ENCODE assay signal across 9 mouse cellular contexts in the genomic region with DNA sequence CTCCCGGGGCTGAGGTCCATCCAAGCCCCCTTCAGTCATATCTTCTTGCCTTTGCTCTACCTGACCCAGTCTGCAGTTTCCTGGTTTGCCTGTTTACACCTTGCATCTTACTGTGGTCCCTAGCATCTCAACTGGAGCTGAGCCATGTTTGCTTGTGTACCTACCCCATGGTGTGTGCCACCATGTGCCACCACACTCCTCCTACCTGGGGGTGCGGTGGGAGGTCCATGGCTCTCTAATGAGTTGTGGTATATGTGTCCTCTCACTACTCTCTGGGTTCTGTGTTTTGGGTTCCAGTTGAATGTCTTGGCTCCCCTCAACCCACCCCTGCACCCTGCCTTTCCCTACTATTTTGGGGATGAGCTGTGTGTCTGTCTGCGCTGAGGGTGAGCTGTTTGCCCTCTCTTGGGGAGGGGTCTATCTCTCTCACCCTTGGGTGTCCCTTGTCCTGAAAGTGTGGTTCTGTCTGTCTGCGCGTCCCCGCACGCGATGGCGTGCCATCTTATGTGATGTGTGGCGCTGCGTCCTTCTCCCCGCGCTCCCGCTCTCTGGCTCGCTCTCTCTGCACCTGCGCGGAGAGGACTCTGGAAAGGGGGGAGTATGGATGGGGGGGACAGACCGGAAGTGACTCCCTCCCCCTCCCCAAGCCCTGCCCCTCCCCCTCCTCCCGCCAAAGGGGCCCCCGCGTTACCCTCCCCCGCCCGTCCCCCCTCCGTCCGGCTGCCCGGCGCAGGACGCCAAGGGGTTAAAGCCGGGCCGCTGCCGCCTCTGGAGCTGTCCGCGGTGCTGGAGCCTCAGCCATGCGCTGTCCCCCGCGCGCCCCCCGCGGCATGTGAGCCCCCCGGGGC. TPM values are rescaled to one million over a fixed set of nuclear protein-coding genes. Genes with fewer than 3 reads are reported as not detected.
DNase-seq lines count a peak whose midpoint lies in the region; ATAC-seq lines count a peak whose summit lies in the region.
"Had no signal": no experiment of that assay in that cellular context is flagged by ENCODE, and none has a peak within 500 bp of the region (broad histone marks: within the 10 kb centered on the region; RNA-seq: fewer than 3 reads in every experiment).

No protein-coding gene starts in this region.

- DNase-seq in gastrocnemius, postnatal 14 days = peak; percentile 23
- no peak for DNase-seq in gastrocnemius, adult 8-10 months (ENCODE audit: low spot score in 2 of 2)
- peak; percentile 70 for DNase-seq in right cerebral cortex, adult 18-20 months
- no peak for DNase-seq in right cerebral cortex, postnatal 25 days
- DNase-seq in thymus, postnatal 0 days (ENCODE audit: low spot score) = no peak

- peaks cover 9% of the 10 kb centered on the region; the same call in 1 of the 2 replicates for H3K27me3 ChIP-seq in forebrain, embryonic 16.5 days (replicated peaks; ENCODE audit: control insufficient read depth, insufficient read depth, low read length)
- H3K27me3 ChIP-seq in liver, embryonic 15.5 days = peaks cover 84% of the 10 kb centered on the region
- peaks cover 48% of the 10 kb centered on the region for H3K27me3 ChIP-seq in stomach, embryonic 16.5 days (ENCODE audit: control insufficient read depth, insufficient read depth, low read length)

- H3K4me1 ChIP-seq in forebrain, embryonic 16.5 days (replicated peaks; ENCODE audit: control insufficient read depth, insufficient read depth, low read length) = peaks cover 26% of the 10 kb centered on the region
- H3K4me1 ChIP-seq in liver, embryonic 15.5 days (replicated peaks) = no peaks in the 10 kb centered on the region
- no peaks in the 10 kb centered on the region for H3K4me1 ChIP-seq in stomach, embryonic 16.5 days (ENCODE audit: control insufficient read depth, insufficient read depth, low read length)

- H3K4me2 ChIP-seq in forebrain, embryonic 16.5 days (ENCODE audit: low read length) = peak overlapping the region; percentile 86
- peak overlapping the region; percentile 41 for H3K4me2 ChIP-seq in liver, embryonic 15.5 days
- H3K4me2 ChIP-seq in stomach, embryonic 16.5 days (ENCODE audit: low read depth, low read length) = peak overlapping the region; percentile 64

- WGBS in forebrain, embryonic 16.5 days = 6% methylated on average over 24 of the region's 40 CpGs
- WGBS in liver, embryonic 15.5 days (ENCODE audit: insufficient replicate concordance) = 4% methylated on average over 38 of the region's 40 CpGs
- WGBS in stomach, embryonic 16.5 days = 6% methylated on average over 35 of the region's 40 CpGs

- H3K9ac ChIP-seq in forebrain, embryonic 16.5 days (replicated peaks; ENCODE audit: low read depth, low read length) = peak overlapping the region; percentile 79
- no peak overlapping the region for H3K9ac ChIP-seq in liver, embryonic 15.5 days
- no peak overlapping the region for H3K9ac ChIP-seq in stomach, embryonic 16.5 days (ENCODE audit: low read length)

- no peaks in the 10 kb centered on the region for H3K9me3 ChIP-seq in forebrain, embryonic 16.5 days (ENCODE audit: control insufficient read depth, low read length)
- H3K9me3 ChIP-seq in liver, embryonic 15.5 days (replicated peaks) = no peaks in the 10 kb centered on the region
- H3K9me3 ChIP-seq in stomach, embryonic 16.5 days (replicated peaks; ENCODE audit: control insufficient read depth, low read length) = no peaks in the 10 kb centered on the region

- H3K27ac ChIP-seq in forebrain, embryonic 16.5 days (ENCODE audit: low read length) = peak overlapping the region; percentile 78
- no peak overlapping the region for H3K27ac ChIP-seq in liver, embryonic 15.5 days (replicated peaks)
- no peak overlapping the region for H3K27ac ChIP-seq in stomach, embryonic 16.5 days (ENCODE audit: low read length)

- peaks cover 4% of the 10 kb centered on the region; the same call in 1 of the 2 replicates for H3K36me3 ChIP-seq in forebrain, embryonic 16.5 days (ENCODE audit: control insufficient read depth, insufficient read depth)
- no peaks in the 10 kb centered on the region for H3K36me3 ChIP-seq in liver, embryonic 15.5 days (replicated peaks)
- H3K36me3 ChIP-seq in stomach, embryonic 16.5 days (ENCODE audit: control insufficient read depth, insufficient read depth, low read length) = no peaks in the 10 kb centered on the region

- peak overlapping the region; percentile 60 for H3K4me3 ChIP-seq in forebrain, embryonic 16.5 days (replicated peaks; ENCODE audit: low read length)
- no peak overlapping the region for H3K4me3 ChIP-seq in liver, embryonic 15.5 days (replicated peaks)
- H3K4me3 ChIP-seq in stomach, embryonic 16.5 days (replicated peaks; ENCODE audit: low read length) = peak overlapping the region; percentile 40

- intact Hi-C loops in gastrocnemius, postnatal 14 days (cut with DNase I; ENCODE audit: low total_unique reads) = no loop called here

- ATAC-seq in forebrain, embryonic 16.5 days = peak; percentile 76
- no peak for ATAC-seq in liver, embryonic 15.5 days (ENCODE audit: insufficient read depth)
- ATAC-seq in stomach, embryonic 16.5 days (ENCODE audit: insufficient read depth, low FRiP score) = peak; percentile 37; the same call in 1 of the 2 replicates

RNA-seq across cellular contexts. Expression of gene Shank1, which starts 25.2 kb away (rescaled TPM):
- total RNA-seq in gastrocnemius, postnatal 14 days (2021) = under 1 TPM; 0.73 to 0.80 TPM
- under 1 TPM; 0.17 to 0.43 (median 0.34) TPM for total RNA-seq in gastrocnemius, adult 8-10 months (2022)
- polyA plus RNA-seq in forebrain, embryonic 16.5 days (2015; fragmentation: Nextera tagmentation; extraction: Ambion mirVana) = 20.4 and 26.5 TPM in 2 replicates
- polyA plus RNA-seq in liver, embryonic 15.5 days (2015; fragmentation: Nextera tagmentation; extraction: Ambion mirVana) = 0.05 and 0.06 TPM in 2 replicates
- polyA plus RNA-seq in stomach, embryonic 16.5 days (2015; fragmentation: Nextera tagmentation; extraction: Ambion mirVana) = 1.7 TPM in 2 replicates
- polyA plus RNA-seq in thymus, postnatal 0 days (2015; fragmentation: Nextera tagmentation; extraction: Ambion mirVana) = 0.14 and 0.29 TPM in 2 replicates

RNA-seq across cellular contexts. Expression of gene Clec11a, which starts 28.6 kb away (rescaled TPM):
- total RNA-seq in gastrocnemius, postnatal 14 days (2021) = 1 to 10 TPM; 4.2 to 5.6 TPM
- total RNA-seq in gastrocnemius, adult 8-10 months (2022) = 1 to 10 TPM in 2 of 4 experiments, under 1 TPM in 2; 0.53 to 1.3 (median 0.99) TPM
- polyA plus RNA-seq in forebrain, embryonic 16.5 days (2015; fragmentation: Nextera tagmentation; extraction: Ambion mirVana) = 3.5 and 4.4 TPM in 2 replicates
- 0.54 and 0.63 TPM in 2 replicates for polyA plus RNA-seq in liver, embryonic 15.5 days (2015; fragmentation: Nextera tagmentation; extraction: Ambion mirVana)
- polyA plus RNA-seq in stomach, embryonic 16.5 days (2015; fragmentation: Nextera tagmentation; extraction: Ambion mirVana) = 6.1 and 7.4 TPM in 2 replicates
- 3.7 and 4.0 TPM in 2 replicates for polyA plus RNA-seq in thymus, postnatal 0 days (2015; fragmentation: Nextera tagmentation; extraction: Ambion mirVana)

RNA-seq across cellular contexts. Expression of gene Syt3, which starts 48.6 kb away (rescaled TPM):
- total RNA-seq in gastrocnemius, postnatal 14 days (2021) = under 1 TPM; 0.35 to 0.49 TPM
- total RNA-seq in gastrocnemius, adult 8-10 months (2022) = 1 to 10 TPM; 3.2 to 7.0 (median 5.2) TPM
- polyA plus RNA-seq in forebrain, embryonic 16.5 days (2015; fragmentation: Nextera tagmentation; extraction: Ambion mirVana) = 27.2 and 37.2 TPM in 2 replicates
- polyA plus RNA-seq in liver, embryonic 15.5 days (2015; fragmentation: Nextera tagmentation; extraction: Ambion mirVana) = not detected in 2 replicates
- 1.3 and 1.5 TPM in 2 replicates for polyA plus RNA-seq in stomach, embryonic 16.5 days (2015; fragmentation: Nextera tagmentation; extraction: Ambion mirVana)
- 0.26 and 0.38 TPM in 2 replicates for polyA plus RNA-seq in thymus, postnatal 0 days (2015; fragmentation: Nextera tagmentation; extraction: Ambion mirVana)
- total RNA-seq: neutrophil, adult 5-6 weeks had no signal

RNA-seq across cellular contexts. Expression of gene 1700008O03Rik, which starts 50.4 kb away (rescaled TPM):
- total RNA-seq in gastrocnemius, postnatal 14 days (2021) = not detected
- not detected for total RNA-seq in gastrocnemius, adult 8-10 months (2022)
- polyA plus RNA-seq in forebrain, embryonic 16.5 days (2015; fragmentation: Nextera tagmentation; extraction: Ambion mirVana) = 0.86 and 2.3 TPM in 2 replicates
- 0.16 TPM in 1 of 2 replicates, not detected in the other for polyA plus RNA-seq in liver, embryonic 15.5 days (2015; fragmentation: Nextera tagmentation; extraction: Ambion mirVana)
- 0.84 and 1.2 TPM in 2 replicates for polyA plus RNA-seq in stomach, embryonic 16.5 days (2015; fragmentation: Nextera tagmentation; extraction: Ambion mirVana)
- polyA plus RNA-seq in thymus, postnatal 0 days (2015; fragmentation: Nextera tagmentation; extraction: Ambion mirVana) = 0.59 and 0.90 TPM in 2 replicates
- total RNA-seq: neutrophil, adult 5-6 weeks had no signal

Comparison
In these comparisons a context has a peak if more than half of its experiments do, and no peak if none do; other contexts are left out.
1. DNase-seq: peak in gastrocnemius, postnatal 14 days (single experiment) and right cerebral cortex, adult 18-20 months (single experiment); none in gastrocnemius, adult 8-10 months (0 of 2), right cerebral cortex, postnatal 25 days (single experiment) and thymus, postnatal 0 days (single experiment).
2. RNA of gene Syt3, which starts 48.6 kb away (polyA plus RNA-seq): 27.2 to 37.2 TPM in forebrain, embryonic 16.5 days; 1.3 to 1.5 TPM in stomach, embryonic 16.5 days, 0.26 to 0.38 TPM in thymus, postnatal 0 days and not detected in liver, embryonic 15.5 days; every median in the first group is over 10 times any median in the second.
3. Peak in every context shown above with its lines, with median percentiles within 50 percentile points of each other: H3K4me2 ChIP-seq.